Mouse (Mus musculus) retina, adult 2 months (tissue): ENCODE data around the gene Tbca.

Source experiments
- DNase-seq: peaks from one replicate; pipeline ENCODE4 v3.0.0-alpha.2; 2012; ENCODE audit warnings: low read depth, low spot score

Tbca gene

GRCm38 (mm10) chr13:94788771-94789649 is at the start of gene Tbca:
TSS of gene Tbca (plus strand) at chr13:94788910.
- peak; percentile 78 for DNase-seq

- no peak for DNase-seq
These were observed 43.5 kb upstream of the Tbca start for GRCm38 (mm10) chr13:94745176-94745575.

DNA sequence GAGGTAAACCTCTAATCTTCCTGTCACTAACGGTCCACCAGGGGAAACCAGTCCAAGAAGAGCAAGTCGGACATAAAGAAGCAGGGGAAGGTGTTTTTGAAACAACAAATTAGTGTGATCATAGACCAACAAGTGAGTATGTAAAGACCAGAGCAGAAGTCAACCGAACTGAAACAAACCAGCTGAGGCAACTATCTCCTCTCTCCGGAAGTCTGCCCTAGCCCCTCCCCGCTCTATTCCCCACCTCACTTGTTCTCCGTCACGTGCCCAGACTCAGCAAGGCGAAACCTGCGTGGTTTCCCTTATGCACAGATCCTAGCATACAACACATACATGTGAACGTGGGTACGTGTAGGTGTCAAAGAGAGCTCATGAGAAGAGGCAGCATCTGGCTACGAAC is 22.9 kb upstream of the Tbca start:
- DNase-seq, result no peak

DNA sequence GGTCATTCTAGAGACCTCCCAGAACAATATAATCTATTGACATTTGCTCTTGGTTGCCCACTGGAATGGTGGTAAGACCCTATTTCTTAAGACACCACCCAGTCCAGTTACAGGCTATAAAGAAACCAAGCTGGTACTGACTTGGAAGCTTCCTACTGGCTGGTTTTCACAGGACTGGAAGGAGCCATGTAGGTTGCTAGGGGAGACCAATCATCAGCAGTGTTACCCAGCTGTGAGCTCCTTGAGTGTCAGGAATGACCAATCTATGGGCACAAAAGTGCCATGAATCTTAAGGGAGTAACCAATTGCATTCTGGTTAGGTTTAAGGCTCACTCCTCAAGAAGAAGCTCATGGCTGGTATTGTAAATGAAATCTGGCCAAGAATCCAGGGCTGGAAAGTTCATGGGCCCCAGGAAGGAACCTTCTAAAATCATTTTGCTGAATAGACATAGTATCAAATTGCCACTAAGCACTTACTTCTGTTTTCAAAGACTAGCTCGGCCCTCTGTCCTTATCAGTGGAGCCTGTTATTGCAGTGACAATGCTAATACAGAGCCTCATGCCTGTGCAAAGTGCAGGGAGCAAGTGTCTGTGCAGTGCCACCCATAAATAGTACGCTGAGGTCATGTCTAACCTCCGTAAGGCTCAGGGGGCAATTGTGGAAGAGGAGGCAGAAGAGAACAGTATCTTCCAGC is 20.1 kb upstream of the Tbca start:
- DNase-seq, result no peak

DNA sequence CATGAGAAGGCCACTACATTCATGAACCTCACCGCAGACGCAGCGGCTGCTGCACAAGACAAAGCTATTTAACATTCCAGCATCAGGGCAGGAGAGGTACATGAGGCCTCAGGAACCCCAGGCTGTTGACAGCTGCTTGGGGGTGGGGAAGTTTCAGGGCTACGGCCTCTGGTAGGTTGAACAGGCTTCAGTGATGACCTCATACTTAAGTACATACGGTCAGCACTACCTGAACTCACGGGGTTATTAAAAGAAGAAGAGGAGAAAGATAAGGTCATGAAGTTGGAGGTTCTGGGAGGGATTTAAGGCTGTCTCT is 19.6 kb upstream of the Tbca start:
- no peak for DNase-seq

DNA sequence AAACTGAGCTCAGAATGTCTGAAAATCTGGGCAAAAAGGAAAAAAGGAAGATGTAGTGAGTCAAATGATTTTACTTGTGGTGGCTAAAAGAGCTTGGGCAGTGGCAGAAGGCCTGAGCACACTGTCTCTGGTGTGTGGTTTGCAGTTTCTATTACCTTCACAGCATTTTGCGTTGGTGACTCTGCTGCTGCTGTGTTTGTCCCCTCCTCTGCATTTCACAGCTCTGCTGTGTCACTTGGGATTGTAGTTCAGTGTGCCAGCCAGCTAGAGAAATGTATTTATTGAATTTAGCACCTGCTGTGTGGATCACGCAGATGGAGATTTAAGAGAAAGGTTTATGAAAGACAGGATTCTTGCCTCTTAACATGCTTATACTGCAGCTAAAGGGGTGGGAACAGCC is 1.8 kb upstream of the Tbca start:
- DNase-seq, result no peak

DNA sequence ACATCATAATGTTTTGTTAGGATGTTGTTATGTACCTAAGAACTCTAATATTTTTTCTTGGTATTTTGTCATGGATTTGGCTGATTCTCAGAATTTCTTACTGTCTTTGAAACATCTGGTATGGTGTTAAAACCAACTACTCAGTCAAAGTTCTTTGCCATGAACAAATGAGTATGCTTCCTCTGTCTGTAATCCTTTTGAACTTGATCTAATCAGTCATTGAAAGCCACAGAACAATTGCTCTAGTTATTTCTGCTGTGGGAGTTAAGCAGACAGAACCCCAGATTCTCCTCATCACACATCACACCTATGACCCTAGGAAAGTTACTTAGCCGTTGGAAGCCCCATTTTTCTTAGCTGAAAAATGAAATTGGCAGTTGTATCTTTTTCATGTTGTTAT is 6.0 kb downstream of the Tbca start:
- DNase-seq, result no peak

DNA sequence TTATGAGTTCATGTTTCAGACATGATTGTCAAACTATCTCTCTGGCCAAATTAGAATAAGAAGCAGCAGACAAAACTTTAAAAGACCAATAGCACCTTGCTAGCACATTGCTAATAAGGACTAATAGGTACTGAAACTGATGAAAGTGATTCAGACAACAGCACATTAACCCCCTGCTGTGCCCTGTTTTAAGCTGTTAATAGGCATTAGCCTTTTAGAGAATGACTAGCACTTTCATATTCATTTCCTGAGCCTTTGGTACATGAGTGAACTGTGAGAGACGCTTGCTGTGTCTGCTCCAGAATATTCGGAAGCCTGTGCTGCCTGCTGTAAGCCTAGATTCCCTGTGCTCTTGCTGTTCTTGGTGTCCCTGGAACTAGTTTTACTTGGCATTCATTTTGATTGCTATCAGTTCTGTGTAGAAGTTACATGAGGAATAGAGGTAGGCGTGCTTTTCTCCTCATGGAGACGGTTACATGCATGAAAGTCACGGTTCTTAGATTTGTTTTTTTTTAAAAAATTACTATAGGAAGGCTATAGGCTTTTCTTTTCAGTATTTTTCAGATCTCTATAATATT is 14.9 kb downstream of the Tbca start:
- no peak for DNase-seq

- DNase-seq, result no peak
These were observed 17.8 kb downstream of the Tbca start for GRCm38 (mm10) chr13:94806315-94807179.

GRCm38 (mm10) chr13:94808596-94808995 is 19.9 kb downstream of the Tbca start:
- no peak for DNase-seq

- DNase-seq, result no peak
These were observed 21.0 kb downstream of the Tbca start for GRCm38 (mm10) chr13:94809724-94810123.

GRCm38 (mm10) chr13:94811451-94811850 is 22.7 kb downstream of the Tbca start:
- DNase-seq, result no peak

DNA sequence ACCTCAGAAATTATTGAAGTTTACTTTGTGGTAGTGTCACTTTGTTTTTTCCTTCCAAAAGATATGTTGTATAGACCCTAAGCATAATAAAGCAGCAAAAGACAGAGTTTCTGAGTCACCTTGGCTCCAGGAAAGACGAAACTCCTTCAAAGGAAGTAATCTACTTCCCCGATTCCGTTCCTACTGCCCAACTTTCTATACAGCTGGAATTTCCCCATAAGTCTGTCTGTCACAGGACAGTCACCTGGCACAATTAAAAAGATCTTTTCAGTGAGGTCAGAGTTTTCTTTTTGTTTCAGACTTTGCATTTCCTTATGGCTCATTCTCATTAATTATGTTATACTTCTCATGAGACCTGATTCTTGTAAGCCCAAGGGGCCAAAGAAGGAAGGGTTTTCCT is 25.1 kb downstream of the Tbca start:
- DNase-seq, result no peak

DNA sequence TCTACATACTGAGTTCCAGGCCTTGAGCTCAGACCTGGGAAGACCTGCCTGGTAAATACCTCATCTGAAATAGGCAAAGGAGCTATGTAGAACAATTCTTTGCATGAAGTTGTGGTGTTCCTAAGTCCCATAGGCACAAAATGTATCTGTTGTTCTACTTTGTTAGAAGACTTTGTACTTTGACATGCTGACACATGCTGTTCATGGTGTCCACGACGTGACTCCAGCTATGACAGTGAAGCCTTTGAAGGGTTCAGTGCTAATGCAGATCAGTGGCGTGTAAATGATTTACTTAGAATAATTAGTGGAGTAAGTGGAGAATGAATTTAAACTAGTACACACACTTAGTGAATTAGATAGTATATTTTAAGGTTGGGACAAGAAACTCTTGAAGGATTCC is 31.8 kb downstream of the Tbca start:
- no peak for DNase-seq

DNA sequence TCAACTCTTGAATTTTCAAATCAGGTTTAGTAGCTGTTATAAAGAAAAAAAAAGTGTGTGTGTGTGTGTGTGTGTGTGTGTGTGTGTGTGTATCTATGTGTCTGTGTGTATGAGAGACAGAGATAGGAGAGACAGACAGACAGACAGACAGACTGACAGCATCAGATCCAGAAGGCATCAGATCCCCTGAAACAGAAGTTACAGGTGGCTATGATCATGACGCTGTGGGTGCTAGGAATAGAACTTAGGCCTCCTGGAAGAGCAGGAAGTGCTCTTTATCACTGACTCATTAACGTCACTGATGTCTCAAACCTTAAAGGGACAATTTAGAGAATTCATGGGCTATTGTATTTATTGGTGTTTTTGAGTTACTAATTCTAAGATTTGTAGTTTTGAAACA is 32.2 kb downstream of the Tbca start:
- no peak for DNase-seq

- DNase-seq, result no peak
These were observed 37.7 kb downstream of the Tbca start for GRCm38 (mm10) chr13:94826389-94826788.

- DNase-seq, result no peak
These were observed 38.3 kb downstream of the Tbca start for GRCm38 (mm10) chr13:94826986-94827385.

GRCm38 (mm10) chr13:94827847-94828246 is 39.1 kb downstream of the Tbca start:
- no peak for DNase-seq

DNA sequence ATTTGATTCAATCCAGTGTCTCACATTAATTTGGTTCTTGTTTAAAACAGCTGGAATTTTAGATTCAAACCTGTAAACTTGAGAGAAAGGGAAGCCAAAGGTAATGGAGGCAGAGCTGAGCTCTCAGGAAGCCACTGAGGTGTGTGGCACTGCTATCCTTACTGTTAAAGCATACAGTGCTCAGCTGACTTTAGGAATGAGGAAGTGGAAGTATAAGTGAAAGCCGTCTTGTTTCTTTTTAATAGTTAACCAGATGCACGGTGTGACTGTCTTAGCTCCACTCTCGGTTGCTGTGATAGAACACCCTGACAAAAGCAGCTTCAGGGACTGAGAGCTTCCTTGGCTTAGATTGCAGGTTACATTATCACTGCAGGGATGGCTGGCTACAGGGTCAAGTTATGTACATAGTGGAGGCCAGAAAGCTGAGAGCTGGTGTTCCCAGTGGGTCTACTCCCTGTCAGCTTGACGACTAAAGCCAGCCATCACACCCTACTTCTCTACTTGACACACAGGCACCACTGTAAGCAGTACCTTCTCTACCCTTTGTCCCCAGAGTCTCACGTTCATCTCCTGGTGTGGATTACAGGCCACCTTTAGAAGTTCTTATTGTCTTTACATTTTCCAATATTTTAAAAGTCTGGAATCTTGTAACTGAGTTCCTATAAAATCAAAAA is 49.5 kb downstream of the Tbca start:
- no peak for DNase-seq

- no peak for DNase-seq
These were observed 50.1 kb downstream of the Tbca start for GRCm38 (mm10) chr13:94838756-94839337.

- DNase-seq, result no peak
These were observed 54.5 kb downstream of the Tbca start for GRCm38 (mm10) chr13:94843236-94843635.
